Mouse (Mus musculus) MEL (cell line): ENCODE measurements around the gene Cd200. TPM values are rescaled to one million over a fixed set of nuclear protein-coding genes. Genes with fewer than 3 reads are reported as not detected.

Source experiments
- DNase-seq: peaks from one replicate; pipeline ENCODE4 v3.0.0; 2011; ENCODE audit warnings: low read depth, low spot score
- H3K27ac ChIP-seq: 2 replicates; pipeline ENCODE4 v1.5.1; 2012; ENCODE audit warnings: low read depth, mild to moderate bottlenecking, control low read depth, low read length, moderate library complexity; ENCODE audit not compliant: control insufficient read depth
- H3K27me3 ChIP-seq, 2 experiments: fragments of 150-350 bp in 1 of 2; sonication (generic) in 1 of 2; 2 replicates each; pipeline ENCODE4 v1.6.1; 2012; ENCODE audit warnings: low read length in 2 of 2, mild to moderate bottlenecking in 2 of 2, improper control_type of control experiment in 1 of 2, moderate library complexity in 1 of 2; ENCODE audit not compliant: insufficient read depth in 2 of 2, control insufficient read depth in 1 of 2
- H3K36me3 ChIP-seq, 2 experiments: 2 replicates each; pipeline ENCODE4 v1.6.1; 2012 to 2014; ENCODE audit warnings: low read length in 2 of 2, improper control_type of control experiment in 1 of 2, inconsistent platforms in 1 of 2, mild to moderate bottlenecking in 1 of 2; ENCODE audit not compliant: insufficient read depth in 2 of 2, control insufficient read depth in 1 of 2
- H3K4me1 ChIP-seq, 2 experiments: fragments of 150-350 bp in 1 of 2; sonication (generic) in 1 of 2; 2 replicates each; pipeline ENCODE4 v1.6.1; 2012; ENCODE audit warnings: low read length in 2 of 2, improper control_type of control experiment in 1 of 2, mild to moderate bottlenecking in 1 of 2; ENCODE audit not compliant: insufficient read depth in 2 of 2, control insufficient read depth in 1 of 2
- H3K4me3 ChIP-seq, 2 experiments: fragments of 150-350 bp in 1 of 2; sonication (generic) in 1 of 2; 2 replicates each; pipeline ENCODE4 v1.5.1; 2012; ENCODE audit warnings: low read depth in 2 of 2, low read length in 2 of 2, mild to moderate bottlenecking in 2 of 2, moderate library complexity in 2 of 2, control low read depth in 1 of 2, improper control_type of control experiment in 1 of 2; ENCODE audit not compliant: control insufficient read depth in 1 of 2, insufficient read depth in 1 of 2
- H3K79me2 ChIP-seq: 2 replicates; pipeline ENCODE4 v1.6.1; 2012; ENCODE audit warnings: mild to moderate bottlenecking, low read length, moderate library complexity; ENCODE audit not compliant: control insufficient read depth, poor library complexity, insufficient read depth
- H3K9ac ChIP-seq: 2 replicates; pipeline ENCODE4 v1.6.1; 2012; ENCODE audit warnings: low read depth, mild to moderate bottlenecking, control low read depth, low read length, moderate library complexity; ENCODE audit not compliant: control insufficient read depth, poor library complexity, severe bottlenecking
- H3K9me3 ChIP-seq: fragments of 150-350 bp; sonication (generic); replicated peaks from 2 replicates; pipeline ENCODE4 v1.6.1; 2012; ENCODE audit warnings: mild to moderate bottlenecking, low read length, improper control_type of control experiment, moderate library complexity; ENCODE audit not compliant: insufficient read depth
- BHLHE40 ChIP-seq: IDR thresholded peaks from 2 replicates; pipeline ENCODE4 v1.6.1; 2012; ENCODE audit warnings: low read depth, mild to moderate bottlenecking, inconsistent platforms, low read length, improper control_type of control experiment, borderline replicate concordance
- CHD1 ChIP-seq: IDR thresholded peaks from 2 replicates; pipeline ENCODE4 v1.6.1; 2012; ENCODE audit warnings: low read depth, mild to moderate bottlenecking, inconsistent platforms, low read length, improper control_type of control experiment
- CHD2 ChIP-seq: IDR thresholded peaks from 2 replicates; pipeline ENCODE4 v1.6.1; 2011; ENCODE audit warnings: low read length, improper control_type of control experiment
- CTCF ChIP-seq, 3 experiments: IDR thresholded peaks in 2 of 3; conservative IDR thresholded peaks in 1 of 3; 2 replicates each; pipeline ENCODE4 v1.5.1; 2011 to 2012; ENCODE audit warnings: low read length in 3 of 3, low read depth in 2 of 3, mild to moderate bottlenecking in 2 of 3, improper control_type of control experiment in 1 of 3, inconsistent platforms in 1 of 3, mixed read lengths in 1 of 3, moderate library complexity in 1 of 3; ENCODE audit not compliant: control insufficient read depth in 1 of 3, insufficient read depth in 1 of 3, poor library complexity in 1 of 3, severe bottlenecking in 1 of 3
- ELF1 ChIP-seq: IDR thresholded peaks from 2 replicates; pipeline ENCODE4 v1.6.1; 2014; ENCODE audit warnings: low read depth, mild to moderate bottlenecking, inconsistent platforms, low read length, improper control_type of control experiment, moderate library complexity
- ETS1 ChIP-seq: IDR thresholded peaks from 2 replicates; pipeline ENCODE4 v1.6.1; 2012; ENCODE audit warnings: low read depth, mild to moderate bottlenecking, inconsistent platforms, low read length, improper control_type of control experiment, moderate library complexity
- GABPA ChIP-seq: IDR thresholded peaks from 2 replicates; pipeline ENCODE4 v1.6.1; 2012; ENCODE audit warnings: low read depth, mild to moderate bottlenecking, inconsistent platforms, low read length, improper control_type of control experiment, moderate library complexity
- JUND ChIP-seq: IDR thresholded peaks from 2 replicates; pipeline ENCODE4 v1.6.1; 2011; ENCODE audit warnings: low read depth, mild to moderate bottlenecking, improper control_type of control experiment, low read length
- MAX ChIP-seq: IDR thresholded peaks from 2 replicates; pipeline ENCODE4 v1.6.1; 2011; ENCODE audit warnings: low read length, improper control_type of control experiment
- MAZ ChIP-seq: IDR thresholded peaks from 2 replicates; pipeline ENCODE4 v1.6.1; 2012; ENCODE audit warnings: low read depth, mild to moderate bottlenecking, inconsistent platforms, low read length, improper control_type of control experiment
- MEF2A ChIP-seq: IDR thresholded peaks from 2 replicates; pipeline ENCODE4 v1.6.1; 2014; ENCODE audit warnings: low read depth, mild to moderate bottlenecking, inconsistent platforms, low read length, improper control_type of control experiment; ENCODE audit not compliant: poor library complexity, insufficient replicate concordance, severe bottlenecking; ENCODE audit errors: extremely low read depth
- MXI1 ChIP-seq: IDR thresholded peaks from 2 replicates; pipeline ENCODE4 v1.6.1; 2011; ENCODE audit warnings: mild to moderate bottlenecking, low read depth, low read length, improper control_type of control experiment
- MYB ChIP-seq: IDR thresholded peaks from 2 replicates; pipeline ENCODE4 v1.6.1; 2011; ENCODE audit warnings: mild to moderate bottlenecking, low read depth, low read length, improper control_type of control experiment
- MYC ChIP-seq: IDR thresholded peaks from 2 replicates; pipeline ENCODE4 v1.6.1; 2011; ENCODE audit warnings: low read depth, mild to moderate bottlenecking, low read length, improper control_type of control experiment, moderate library complexity
- NELFE ChIP-seq: IDR thresholded peaks from 2 replicates; pipeline ENCODE4 v1.6.1; 2011; ENCODE audit warnings: low read depth, low read length, improper control_type of control experiment
- POLR2A ChIP-seq, 2 experiments: IDR thresholded peaks; 2 replicates each; pipeline ENCODE4 v1.6.1; 2011 to 2012; ENCODE audit warnings: low read length in 2 of 2, mild to moderate bottlenecking in 2 of 2, control low read depth in 1 of 2, improper control_type of control experiment in 1 of 2, low read depth in 1 of 2, moderate library complexity in 1 of 2; ENCODE audit not compliant: control insufficient read depth in 1 of 2, insufficient read depth in 1 of 2, poor library complexity in 1 of 2
- POLR2AphosphoS2 ChIP-seq: IDR thresholded peaks from 2 replicates; pipeline ENCODE4 v1.6.1; 2011; ENCODE audit warnings: low read length, improper control_type of control experiment
- RAD21 ChIP-seq: IDR thresholded peaks from 2 replicates; pipeline ENCODE4 v1.6.1; 2011; ENCODE audit warnings: mild to moderate bottlenecking, low read depth, low read length, improper control_type of control experiment
- RCOR1 ChIP-seq: IDR thresholded peaks from 2 replicates; pipeline ENCODE4 v1.6.1; 2012; ENCODE audit warnings: low read depth, mild to moderate bottlenecking, inconsistent platforms, low read length, improper control_type of control experiment
- TAL1 ChIP-seq: IDR thresholded peaks from 2 replicates; pipeline ENCODE4 v1.6.1; 2012; ENCODE audit warnings: mild to moderate bottlenecking, inconsistent platforms, low read length, moderate library complexity, mixed read lengths
- TBP ChIP-seq: IDR thresholded peaks from 2 replicates; pipeline ENCODE4 v1.8.0; 2011; ENCODE audit warnings: low read depth, low read length, improper control_type of control experiment
- TCF12 ChIP-seq: IDR thresholded peaks from 2 replicates; pipeline ENCODE4 v1.6.1; 2014; ENCODE audit warnings: low read depth, mild to moderate bottlenecking, inconsistent platforms, low read length, improper control_type of control experiment, moderate library complexity
- UBTF ChIP-seq: IDR thresholded peaks from 2 replicates; pipeline ENCODE4 v1.6.1; 2012; ENCODE audit warnings: low read depth, mild to moderate bottlenecking, inconsistent platforms, low read length, improper control_type of control experiment, moderate library complexity, borderline replicate concordance; ENCODE audit not compliant: insufficient read depth
- USF1 ChIP-seq: IDR thresholded peaks from 2 replicates; pipeline ENCODE4 v1.6.1; 2014; ENCODE audit warnings: low read depth, mild to moderate bottlenecking, inconsistent platforms, low read length, improper control_type of control experiment, moderate library complexity
- ZC3H11A ChIP-seq: IDR thresholded peaks from 2 replicates; pipeline ENCODE4 v1.6.1; 2012; ENCODE audit warnings: low read depth, mild to moderate bottlenecking, inconsistent platforms, low read length, improper control_type of control experiment
- ZKSCAN1 ChIP-seq: IDR thresholded peaks from 2 replicates; pipeline ENCODE4 v1.6.1; 2012; ENCODE audit warnings: low read depth, mild to moderate bottlenecking, inconsistent platforms, low read length, improper control_type of control experiment, moderate library complexity
- ZNF384 ChIP-seq: IDR thresholded peaks from 2 replicates; pipeline ENCODE4 v1.6.1; 2012; ENCODE audit warnings: low read depth, mild to moderate bottlenecking, inconsistent platforms, low read length, improper control_type of control experiment
- polyA plus RNA-seq, 2 experiments: library from polyadenylated mRNA; stranded (reverse) in 1 of 2; unstranded in 1 of 2; fragments of >175 nt in 1 of 2; fragments of >200 nt in 1 of 2; gene quantifications; 2 replicates each; pipeline versions ENCODE4 v1.2.1 to v1.2.4; 2012; ENCODE audit warnings: low replicate concordance in 2 of 2, low read depth in 1 of 2; ENCODE audit not compliant: insufficient read length in 2 of 2, insufficient read depth in 1 of 2, missing spikeins in 1 of 2
- total RNA-seq: library from RNA; depleted of rRNA; stranded (reverse); fragments of 300-350 nt; gene quantifications from 2 replicates; pipeline ENCODE4 v1.2.3, GENCODE M21; 2012

The Cd200 gene
- total and polyA plus RNA-seq, 3 experiments, result not detected

DNA sequence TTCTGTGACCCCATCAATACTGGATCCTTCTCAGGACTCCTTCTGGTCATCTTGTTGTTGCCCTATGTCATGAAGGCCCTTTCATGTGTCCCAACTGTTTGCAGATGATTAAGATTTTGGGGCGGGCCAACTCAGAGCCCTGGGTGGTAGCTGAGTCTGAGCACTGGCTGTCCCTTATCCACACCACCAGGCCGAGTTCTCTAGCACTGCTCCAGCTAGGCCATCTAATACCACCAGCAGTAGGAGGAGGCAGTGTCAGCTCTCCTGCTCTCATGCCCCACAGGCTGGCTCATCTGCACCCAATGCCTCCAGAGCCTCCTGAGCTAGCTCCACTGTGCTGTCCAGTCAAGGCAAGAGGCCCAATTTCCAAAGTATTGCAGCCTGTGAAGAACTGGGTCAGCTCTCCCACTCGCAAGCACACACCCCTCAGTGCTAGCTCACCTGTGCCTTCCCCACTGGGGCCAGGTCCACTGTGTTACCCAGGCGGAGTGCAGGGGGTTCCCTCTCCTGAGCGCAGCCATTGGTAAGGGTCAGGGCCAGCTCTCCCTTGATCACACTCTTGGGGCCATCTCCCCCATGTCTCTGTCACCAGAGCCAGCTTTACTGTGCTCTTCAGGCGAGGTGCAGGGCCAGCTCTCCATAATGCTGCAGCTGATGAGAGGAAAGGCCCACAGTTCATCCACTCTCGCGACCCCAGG lies 75.0 kb downstream of the Cd200 start:
- Histone ChIP-seq H3K9me3 (no peaks in the 10 kb centered on the region), H3K27ac (no peak overlapping the region), H3K27me3 (no peaks in the 10 kb centered on the region), H3K79me2 (no peaks in the 10 kb centered on the region), H3K36me3 (no peaks in the 10 kb centered on the region), H3K9ac (no peak overlapping the region), H3K4me3 (no peak overlapping the region), H3K4me1 (no peaks in the 10 kb centered on the region)
- no peak for DNase-seq
- no peak for TF ChIP-seq CHD1
- TF ChIP-seq ZC3H11A, result no peak
- no peak for TF ChIP-seq UBTF
- no peak for TF ChIP-seq TBP
- no peak for TF ChIP-seq GABPA
- TF ChIP-seq USF1, result no peak
- TF ChIP-seq RAD21, result no peak
- TF ChIP-seq RCOR1, result no peak
- TF ChIP-seq ZNF384, result no peak
- TF ChIP-seq CTCF (IDR thresholded peaks at IDR 0.05 in 2 of 3, conservative IDR thresholded peaks at IDR 0.05 in 1 of 3; ENCODE audit: control insufficient read depth in 1 of 3, insufficient read depth in 1 of 3, low read depth in 2 of 3, low read length in 3 of 3, poor library complexity in 1 of 3, severe bottlenecking in 1 of 3), result no peak
- no peak for TF ChIP-seq MEF2A
- TF ChIP-seq MXI1, result no peak
- no peak for TF ChIP-seq ZKSCAN1
- no peak for TF ChIP-seq TAL1
- no peak for TF ChIP-seq MYC

DNA sequence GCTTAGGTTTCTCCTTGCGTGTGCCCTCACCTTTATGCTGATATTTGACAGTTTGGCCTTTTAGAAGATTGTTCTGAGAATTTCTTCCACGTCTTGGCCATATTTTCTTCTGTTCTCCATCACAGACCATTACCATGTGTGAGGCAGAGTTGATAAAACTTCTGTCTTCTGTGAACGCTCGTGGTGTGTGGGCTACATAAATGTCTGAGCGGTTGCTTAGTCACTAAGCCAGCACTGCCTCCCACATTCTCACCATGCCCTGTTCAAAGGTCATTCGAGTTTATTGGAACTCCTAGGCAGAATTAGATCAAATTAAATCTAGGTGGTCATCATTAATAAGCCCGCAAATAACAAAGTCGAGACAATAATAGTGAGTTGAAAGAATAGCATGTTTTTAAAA lies 76.3 kb downstream of the Cd200 start:
- H3K36me3 ChIP-seq, result no peaks in the 10 kb centered on the region
- no peak overlapping the region for H3K27ac ChIP-seq
- no peak for DNase-seq
- TF ChIP-seq ZNF384, result no peak
- TF ChIP-seq MEF2A, result no peak
- no peak for TF ChIP-seq MAZ
- TF ChIP-seq RAD21, result no peak
- no peak for TF ChIP-seq ETS1
- no peak for TF ChIP-seq NELFE
- TF ChIP-seq POLR2A (IDR thresholded peaks at IDR 0.05; ENCODE audit: control insufficient read depth in 1 of 2, insufficient read depth in 1 of 2, low read depth in 1 of 2, low read length in 2 of 2, poor library complexity in 1 of 2), result no peak
- TF ChIP-seq JUND, result no peak
- TF ChIP-seq TCF12, result no peak
- TF ChIP-seq POLR2AphosphoS2, result no peak
- TF ChIP-seq TAL1, result no peak
- TF ChIP-seq ELF1, result no peak
- TF ChIP-seq MAX, result no peak
- no peak for TF ChIP-seq BHLHE40
- TF ChIP-seq CHD2, result no peak
- no peak for TF ChIP-seq MYB
- no peak overlapping the region for H3K4me3 ChIP-seq
- H3K9ac ChIP-seq, result no peak overlapping the region
- H3K79me2 ChIP-seq, result no peaks in the 10 kb centered on the region
- no peaks in the 10 kb centered on the region for H3K27me3 ChIP-seq
- no peaks in the 10 kb centered on the region for H3K4me1 ChIP-seq
- H3K9me3 ChIP-seq, result no peaks in the 10 kb centered on the region
